In genomic region chr8:61421606-61422005, GRCm38 (mm10) we compare ENCODE assay signal across 14 mouse cellular contexts.
DNase-seq lines count a peak whose midpoint lies in the region; ATAC-seq and TF ChIP-seq lines count a peak whose summit lies in the region.
"Had no signal": no experiment of that assay in that cellular context is flagged by ENCODE, and none has a peak within 500 bp of the region (broad histone marks: within the 10 kb centered on the region; RNA-seq: fewer than 3 reads in every experiment).

No protein-coding gene starts in this region.

- H3K36me3 ChIP-seq in forebrain, embryonic 15.5 days: no peaks in the 10 kb centered on the region
- no peaks in the 10 kb centered on the region for H3K36me3 ChIP-seq in forebrain, embryonic 11.5 days (ENCODE audit: control insufficient read depth, insufficient read depth, low read length)
- no peaks in the 10 kb centered on the region for H3K36me3 ChIP-seq in embryonic facial prominence, embryonic 14.5 days (ENCODE audit: control insufficient read depth, insufficient read depth, low read length)
- H3K36me3 ChIP-seq in liver, postnatal 0 days (replicated peaks; ENCODE audit: insufficient read depth, low read length): no peaks in the 10 kb centered on the region
- H3K36me3 ChIP-seq: hindbrain, embryonic 12.5 days; stomach, embryonic 15.5 days had no signal

- no peaks in the 10 kb centered on the region for H3K9me3 ChIP-seq in forebrain, embryonic 15.5 days
- H3K9me3 ChIP-seq in forebrain, embryonic 11.5 days (ENCODE audit: control insufficient read depth, low read length): no peaks in the 10 kb centered on the region; the same call in 1 of the 2 replicates
- H3K9me3 ChIP-seq in embryonic facial prominence, embryonic 14.5 days (ENCODE audit: control insufficient read depth, low read length): no peaks in the 10 kb centered on the region
- no peaks in the 10 kb centered on the region for H3K9me3 ChIP-seq in liver, postnatal 0 days (ENCODE audit: low read length)
- H3K9me3 ChIP-seq: hindbrain, embryonic 12.5 days; stomach, embryonic 15.5 days had no signal

- peak overlapping the region; percentile 62 for H3K27ac ChIP-seq in forebrain, embryonic 15.5 days (replicated peaks)
- no peak overlapping the region for H3K27ac ChIP-seq in forebrain, embryonic 11.5 days (ENCODE audit: low read depth, low read length)
- H3K27ac ChIP-seq in embryonic facial prominence, embryonic 14.5 days (replicated peaks; ENCODE audit: low read depth, low read length): peak overlapping the region; percentile 9; the same call in 1 of the 2 replicates
- no peak overlapping the region for H3K27ac ChIP-seq in liver, postnatal 0 days (ENCODE audit: low read depth)
- H3K27ac ChIP-seq: hindbrain, embryonic 12.5 days; stomach, embryonic 15.5 days had no signal

- no peaks in the 10 kb centered on the region for H3K27me3 ChIP-seq in forebrain, embryonic 15.5 days
- no peaks in the 10 kb centered on the region for H3K27me3 ChIP-seq in forebrain, embryonic 11.5 days (ENCODE audit: control insufficient read depth, insufficient read depth, low read length)
- H3K27me3 ChIP-seq in embryonic facial prominence, embryonic 14.5 days (replicated peaks; ENCODE audit: control insufficient read depth, insufficient read depth, low read length): no peaks in the 10 kb centered on the region
- no peaks in the 10 kb centered on the region for H3K27me3 ChIP-seq in liver, postnatal 0 days (ENCODE audit: insufficient read depth, low read length)
- H3K27me3 ChIP-seq: hindbrain, embryonic 12.5 days; stomach, embryonic 15.5 days had no signal

- TF ChIP-seq EP300 in liver, postnatal 0 days (IDR thresholded peaks at IDR 0.05; ENCODE audit: low read depth): no peak

- H3K4me1 ChIP-seq in forebrain, embryonic 15.5 days: peaks cover 13% of the 10 kb centered on the region
- H3K4me1 ChIP-seq in forebrain, embryonic 11.5 days (replicated peaks; ENCODE audit: control insufficient read depth, insufficient read depth, low read length): no peaks in the 10 kb centered on the region
- H3K4me1 ChIP-seq in embryonic facial prominence, embryonic 14.5 days (ENCODE audit: control insufficient read depth, insufficient read depth, low read length): peaks cover 18% of the 10 kb centered on the region
- H3K4me1 ChIP-seq in liver, postnatal 0 days (ENCODE audit: insufficient read depth): no peaks in the 10 kb centered on the region
- H3K4me1 ChIP-seq: stomach, embryonic 15.5 days had no signal

- ATAC-seq in forebrain, embryonic 15.5 days (replicated peaks): peak; percentile 93
- ATAC-seq in forebrain, embryonic 11.5 days (replicated peaks; ENCODE audit: low FRiP score): no peak
- ATAC-seq in embryonic facial prominence, embryonic 14.5 days (ENCODE audit: low read depth): no peak
- ATAC-seq in liver, postnatal 0 days: no peak

- H3K4me2 ChIP-seq in forebrain, embryonic 15.5 days (replicated peaks): no peak overlapping the region
- H3K4me2 ChIP-seq in forebrain, embryonic 11.5 days (ENCODE audit: low read depth, low read length, severe bottlenecking): no peak overlapping the region
- H3K4me2 ChIP-seq in embryonic facial prominence, embryonic 14.5 days (ENCODE audit: low read depth, low read length): peak overlapping the region; percentile 30
- no peak overlapping the region for H3K4me2 ChIP-seq in liver, postnatal 0 days (ENCODE audit: low read depth, low read length)
- H3K4me2 ChIP-seq: hindbrain, embryonic 12.5 days; lung, embryonic 14.5 days; stomach, embryonic 15.5 days had no signal

- no peak for DNase-seq in forebrain, embryonic 11.5 days (ENCODE audit: low spot score)
- DNase-seq in embryonic facial prominence, embryonic 14.5 days (ENCODE audit: low spot score): peak; percentile 53
- DNase-seq in layer of hippocampus, postnatal 14 days (ENCODE audit: low spot score in 2 of 2): peak; percentile 55 to 84
- peak; percentile 13 to 22 for DNase-seq in right cerebral cortex, adult 2 months (ENCODE audit: low spot score in 2 of 2)
- no peak for DNase-seq in liver, postnatal 0 days
- no peak for DNase-seq in embryo, embryonic 10.5 days (ENCODE audit: low spot score)
- DNase-seq in cerebellum, postnatal 36 days: no peak
- DNase-seq: adrenal gland, postnatal 36 days; kidney, postnatal 14 days; lung, embryonic 14.5 days; midbrain, embryonic 14.5 days had no signal

- H3K9ac ChIP-seq in forebrain, embryonic 15.5 days (replicated peaks): no peak overlapping the region
- no peak overlapping the region for H3K9ac ChIP-seq in forebrain, embryonic 11.5 days (ENCODE audit: low read length)
- no peak overlapping the region for H3K9ac ChIP-seq in embryonic facial prominence, embryonic 14.5 days (ENCODE audit: low read depth, low read length)
- H3K9ac ChIP-seq in liver, postnatal 0 days (replicated peaks): no peak overlapping the region
- H3K9ac ChIP-seq: hindbrain, embryonic 12.5 days; lung, embryonic 14.5 days; stomach, embryonic 15.5 days had no signal

- no peak for TF ChIP-seq CTCF in liver, postnatal 0 days (IDR thresholded peaks at IDR 0.05; ENCODE audit: low read depth)

- 61% methylated on average over 11 of the region's 11 CpGs for WGBS in forebrain, embryonic 15.5 days
- WGBS in forebrain, embryonic 11.5 days: 79% methylated on average over 11 of the region's 11 CpGs
- WGBS in embryonic facial prominence, embryonic 14.5 days: 45% methylated on average over 11 of the region's 11 CpGs
- 79% methylated on average over 11 of the region's 11 CpGs for WGBS in liver, postnatal 0 days (ENCODE audit: insufficient replicate concordance)

- H3K4me3 ChIP-seq in forebrain, embryonic 15.5 days: no peak overlapping the region
- no peak overlapping the region for H3K4me3 ChIP-seq in forebrain, embryonic 11.5 days (ENCODE audit: low read depth, low read length)
- no peak overlapping the region for H3K4me3 ChIP-seq in embryonic facial prominence, embryonic 14.5 days (ENCODE audit: low read depth, low read length)
- H3K4me3 ChIP-seq in liver, postnatal 0 days (ENCODE audit: low read depth, low read length): no peak overlapping the region
- H3K4me3 ChIP-seq: hindbrain, embryonic 12.5 days; stomach, embryonic 15.5 days had no signal

Comparison
In these comparisons a context has a peak if more than half of its experiments do, and no peak if none do; other contexts are left out.
1. H3K27ac ChIP-seq: peak in forebrain, embryonic 15.5 days (single experiment) and embryonic facial prominence, embryonic 14.5 days (single experiment); none in forebrain, embryonic 11.5 days (single experiment) and liver, postnatal 0 days (single experiment).
2. DNase-seq: peak in embryonic facial prominence, embryonic 14.5 days (single experiment), layer of hippocampus, postnatal 14 days (2 of 2) and right cerebral cortex, adult 2 months (2 of 2); none in forebrain, embryonic 11.5 days (single experiment), liver, postnatal 0 days (single experiment), embryo, embryonic 10.5 days (single experiment) and cerebellum, postnatal 36 days (0 of 2).